18 mouse cellular contexts compared by ENCODE assay signal in genomic region chr16:22704136-22704535, GRCm38 (mm10). TPM values are rescaled to one million over a fixed set of nuclear protein-coding genes. Genes with fewer than 3 reads are reported as not detected.
DNase-seq lines count a peak whose midpoint lies in the region; TF ChIP-seq lines count a peak whose summit lies in the region.
"Had no signal": no experiment of that assay in that cellular context is flagged by ENCODE, and none has a peak within 500 bp of the region (broad histone marks: within the 10 kb centered on the region; RNA-seq: fewer than 3 reads in every experiment).

No protein-coding gene starts in this region.

- 68% methylated on average over 5 of the region's 5 CpGs for WGBS in cerebellum, adult 2 months
- WGBS in kidney, adult 2 months = 87% methylated on average over 5 of the region's 5 CpGs

- peaks cover 47% of the 10 kb centered on the region for H3K4me1 ChIP-seq in cerebellum, adult 2 months (ENCODE audit: control insufficient read depth, insufficient read depth, low read length)
- H3K4me1 ChIP-seq in kidney, adult 2 months (ENCODE audit: control insufficient read depth, insufficient read depth, low read length) = 0 out of 2 replicates have a peak, but pooled peaks cover 3% of the 10 kb centered on the region
- H3K4me1 ChIP-seq: forebrain, embryonic 12.5 days; forebrain, embryonic 15.5 days; hindbrain, embryonic 15.5 days had no signal

- TF ChIP-seq POLR2A in cerebellum, adult 2 months (IDR thresholded peaks at IDR 0.05; ENCODE audit: borderline replicate concordance, insufficient read depth, low read length) = no peak
- TF ChIP-seq POLR2A in kidney, adult 2 months (IDR thresholded peaks at IDR 0.05; ENCODE audit: low read depth, low read length) = no peak

- peak; percentile 37 to 50 for DNase-seq in cerebellum, adult 2 months
- no peak for DNase-seq in cerebellum, adult 8-10 months
- peak; percentile 50 for DNase-seq in cerebellum, adult 9-11 months
- peak; percentile 16 to 20 for DNase-seq in cerebellum, postnatal 10 days
- DNase-seq in retina, embryonic 14.5 days (ENCODE audit: low spot score) = no peak
- no peak for DNase-seq in kidney, adult 2 months
- DNase-seq: adrenal gland, adult 8-10 months; adrenal gland, postnatal 25 days; embryo, embryonic 11 days; gastrocnemius, postnatal 10 days; kidney, adult 8-10 months had no signal

- H3K4me3 ChIP-seq in cerebellum, adult 2 months (replicated peaks; ENCODE audit: insufficient read depth, low read depth, low read length) = no peak overlapping the region
- no peak overlapping the region for H3K4me3 ChIP-seq in kidney, adult 2 months (ENCODE audit: insufficient read depth, low read depth, low read length)
- H3K4me3 ChIP-seq: embryonic facial prominence, embryonic 10.5 days; embryonic facial prominence, embryonic 13.5 days; erythroblast, embryonic 14.5 days; forebrain, embryonic 12.5 days; forebrain, embryonic 15.5 days; hindbrain, embryonic 12.5 days; hindbrain, embryonic 15.5 days had no signal

- H3K27ac ChIP-seq in cerebellum, adult 2 months (ENCODE audit: insufficient read depth, low read length) = peak overlapping the region; percentile 88
- no peak overlapping the region for H3K27ac ChIP-seq in kidney, adult 2 months (ENCODE audit: insufficient read depth, low read depth, low read length)
- H3K27ac ChIP-seq: embryonic facial prominence, embryonic 10.5 days; embryonic facial prominence, embryonic 13.5 days; forebrain, embryonic 12.5 days; forebrain, embryonic 15.5 days; hindbrain, embryonic 12.5 days; hindbrain, embryonic 15.5 days had no signal

- H3K27me3 ChIP-seq in cerebellum, adult 2 months (ENCODE audit: control insufficient read depth, insufficient read depth, low read length) = no peaks in the 10 kb centered on the region
- no peaks in the 10 kb centered on the region for H3K27me3 ChIP-seq in kidney, adult 2 months (replicated peaks; ENCODE audit: control insufficient read depth, insufficient read depth, low read length)
- H3K27me3 ChIP-seq: embryonic facial prominence, embryonic 13.5 days; forebrain, embryonic 12.5 days; forebrain, embryonic 15.5 days; hindbrain, embryonic 12.5 days; hindbrain, embryonic 15.5 days had no signal

- H3K36me3 ChIP-seq in kidney, adult 2 months (ENCODE audit: control insufficient read depth, insufficient read depth, low read length) = no peaks in the 10 kb centered on the region
- H3K36me3 ChIP-seq: embryonic facial prominence, embryonic 10.5 days; embryonic facial prominence, embryonic 13.5 days; forebrain, embryonic 12.5 days; forebrain, embryonic 15.5 days; hindbrain, embryonic 12.5 days; hindbrain, embryonic 15.5 days had no signal

- no peak for TF ChIP-seq CTCF in cerebellum, adult 2 months (IDR thresholded peaks at IDR 0.05; ENCODE audit: borderline replicate concordance, insufficient read depth, low read depth, low read length)
- TF ChIP-seq CTCF in kidney, adult 2 months (conservative IDR thresholded peaks at IDR 0.05; ENCODE audit: insufficient read depth, insufficient read length, low read depth, low read length) = no peak

RNA-seq across cellular contexts. Expression of gene Dgkg, which starts 47.1 kb away (rescaled TPM):
- 44.3 and 50.3 TPM in 2 replicates for polyA plus RNA-seq in cerebellum, adult 2 months (2012; rRNA removed)
- 1.2 and 1.4 TPM in 2 replicates for polyA plus RNA-seq in kidney, adult 2 months (2012; rRNA removed)
- polyA plus RNA-seq: erythroblast, embryonic 14.5 days had no signal

Comparison
In these comparisons a context has a peak if more than half of its experiments do, and no peak if none do; other contexts are left out.
1. DNase-seq: peak in cerebellum, adult 2 months (2 of 2), cerebellum, adult 9-11 months (single experiment) and cerebellum, postnatal 10 days (2 of 2); none in cerebellum, adult 8-10 months (single experiment), retina, embryonic 14.5 days (single experiment) and kidney, adult 2 months (single experiment).
2. RNA of gene Dgkg, which starts 47.1 kb away (polyA plus RNA-seq): 44.3 to 50.3 TPM in cerebellum, adult 2 months; 1.2 to 1.4 TPM in kidney, adult 2 months; every median in the first group is over 10 times any median in the second.